8 mouse cellular contexts compared by ENCODE assay signal in genomic region chr8:122523652-122524360, GRCm38 (mm10). TPM values are rescaled to one million over a fixed set of nuclear protein-coding genes. Genes with fewer than 3 reads are reported as not detected.
DNase-seq lines count a peak whose midpoint lies in the region; ATAC-seq lines count a peak whose summit lies in the region.

No protein-coding gene starts in this region.

- peak overlapping the region; percentile 47 for H3K4me2 ChIP-seq in kidney, embryonic 15.5 days

- peak; percentile 94 for DNase-seq in heart, adult 11 months
- DNase-seq in heart, adult 9 months (ENCODE audit: low spot score in 2 of 2): no peak
- DNase-seq in brain, adult 2 months (ENCODE audit: low read depth, low spot score): peak; percentile 56
- DNase-seq in frontal cortex, postnatal 10 days (ENCODE audit: low spot score in 2 of 2): peak; percentile 46 to 53
- no peak for DNase-seq in midbrain, embryonic 10.5 days (ENCODE audit: low spot score)
- no peak for DNase-seq in spleen, adult 12 weeks (ENCODE audit: low spot score)
- DNase-seq in thymus, postnatal 4 days: no peak

- no peaks in the 10 kb centered on the region for H3K9me3 ChIP-seq in kidney, embryonic 15.5 days (replicated peaks)
- no peaks in the 10 kb centered on the region for H3K9me3 ChIP-seq in midbrain, embryonic 10.5 days (replicated peaks)

- no peaks in the 10 kb centered on the region for H3K27me3 ChIP-seq in kidney, embryonic 15.5 days
- H3K27me3 ChIP-seq in midbrain, embryonic 10.5 days (ENCODE audit: low read depth, poor library complexity, severe bottlenecking): no peaks in the 10 kb centered on the region

- 13% methylated on average over 23 of the region's 23 CpGs for WGBS in kidney, embryonic 15.5 days
- 31% methylated on average over 23 of the region's 23 CpGs for WGBS in midbrain, embryonic 10.5 days

- H3K4me1 ChIP-seq in kidney, embryonic 15.5 days: peaks cover 74% of the 10 kb centered on the region
- H3K4me1 ChIP-seq in midbrain, embryonic 10.5 days: peaks cover 60% of the 10 kb centered on the region

- no peak for ATAC-seq in kidney, embryonic 15.5 days (replicated peaks; ENCODE audit: low FRiP score)

- peak overlapping the region; percentile 87 for H3K27ac ChIP-seq in kidney, embryonic 15.5 days
- peak overlapping the region; percentile 63 for H3K27ac ChIP-seq in midbrain, embryonic 10.5 days (replicated peaks)

- H3K9ac ChIP-seq in kidney, embryonic 15.5 days: peak overlapping the region; percentile 38; the same call in 1 of the 2 replicates

- H3K4me3 ChIP-seq in kidney, embryonic 15.5 days (replicated peaks): no peak overlapping the region
- H3K4me3 ChIP-seq in midbrain, embryonic 10.5 days: no peak overlapping the region

- H3K36me3 ChIP-seq in kidney, embryonic 15.5 days: no peaks in the 10 kb centered on the region
- H3K36me3 ChIP-seq in midbrain, embryonic 10.5 days: no peaks in the 10 kb centered on the region

RNA-seq across cellular contexts. Expression of gene Piezo1, which starts 27.3 kb away (rescaled TPM):
- polyA plus RNA-seq in kidney, embryonic 15.5 days (2015; fragmentation: Nextera tagmentation; extraction: Ambion mirVana): 13.2 and 17.8 TPM in 2 replicates
- polyA plus RNA-seq in midbrain, embryonic 10.5 days (2016; fragmentation: Nextera tagmentation; extraction: Ambion mirVana): 5.8 and 8.2 TPM in 2 replicates

RNA-seq across cellular contexts. Expression of gene Cdt1, which starts 44.0 kb away (rescaled TPM):
- 40.8 and 50.4 TPM in 2 replicates for polyA plus RNA-seq in kidney, embryonic 15.5 days (2015; fragmentation: Nextera tagmentation; extraction: Ambion mirVana)
- polyA plus RNA-seq in midbrain, embryonic 10.5 days (2016; fragmentation: Nextera tagmentation; extraction: Ambion mirVana): 63.2 and 70.9 TPM in 2 replicates

RNA-seq across cellular contexts. Expression of gene Ctu2, which starts 47.9 kb away (rescaled TPM):
- 48.6 and 55.7 TPM in 2 replicates for polyA plus RNA-seq in kidney, embryonic 15.5 days (2015; fragmentation: Nextera tagmentation; extraction: Ambion mirVana)
- polyA plus RNA-seq in midbrain, embryonic 10.5 days (2016; fragmentation: Nextera tagmentation; extraction: Ambion mirVana): 71.5 and 72.6 TPM in 2 replicates

RNA-seq across cellular contexts. Expression of gene Rnf166, which starts 47.9 kb away (rescaled TPM):
- polyA plus RNA-seq in kidney, embryonic 15.5 days (2015; fragmentation: Nextera tagmentation; extraction: Ambion mirVana): 37.7 and 39.8 TPM in 2 replicates
- 31.7 and 35.6 TPM in 2 replicates for polyA plus RNA-seq in midbrain, embryonic 10.5 days (2016; fragmentation: Nextera tagmentation; extraction: Ambion mirVana)

RNA-seq across cellular contexts. Expression of gene Aprt, which starts 52.9 kb away (rescaled TPM):
- 333 and 353 TPM in 2 replicates for polyA plus RNA-seq in kidney, embryonic 15.5 days (2015; fragmentation: Nextera tagmentation; extraction: Ambion mirVana)
- polyA plus RNA-seq in midbrain, embryonic 10.5 days (2016; fragmentation: Nextera tagmentation; extraction: Ambion mirVana): 241 and 278 TPM in 2 replicates

Comparison
In these comparisons a context has a peak if more than half of its experiments do, and no peak if none do; other contexts are left out.
1. DNase-seq: peak in heart, adult 11 months (single experiment), brain, adult 2 months (single experiment) and frontal cortex, postnatal 10 days (2 of 2); none in heart, adult 9 months (0 of 2), midbrain, embryonic 10.5 days (single experiment), spleen, adult 12 weeks (single experiment) and thymus, postnatal 4 days (single experiment).